Mouse (Mus musculus): ENCODE results near the gene Msgn1. TPM values are rescaled to one million over a fixed set of nuclear protein-coding genes. Genes with fewer than 3 reads are reported as not detected.

The Msgn1 gene
- polyA plus RNA-seq, 2 experiments = not detected

DNA sequence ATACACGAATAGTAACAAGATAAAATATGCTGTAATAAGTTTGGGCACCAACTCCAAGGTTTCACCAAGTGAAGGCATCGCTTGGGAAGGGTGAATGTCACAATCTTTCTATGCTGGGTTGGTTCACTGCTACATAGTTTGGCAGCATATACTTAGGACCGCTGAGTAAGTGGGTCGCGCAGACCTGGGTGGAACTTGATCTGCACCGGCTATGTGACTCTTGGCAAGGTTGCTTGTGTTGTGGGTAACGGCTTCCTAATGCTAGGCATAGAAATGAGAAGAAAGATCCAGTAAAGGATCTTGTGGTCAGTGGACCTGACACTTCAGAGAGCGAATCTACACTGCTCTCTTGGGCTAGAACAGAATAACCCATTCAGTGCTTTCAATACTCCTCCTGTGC lies 6.3 kb downstream of the Msgn1 start:
- H3K9me3 ChIP-seq (ENCODE audit: control insufficient read depth, low read length) = no peaks in the 10 kb centered on the region
- H3K4me3 ChIP-seq (ENCODE audit: insufficient read depth in 1 of 2, low read depth in 2 of 2, low read length in 2 of 2) = no peak overlapping the region
- H3K4me2 ChIP-seq (ENCODE audit: low read depth) = no peak overlapping the region
- no peak for DNase-seq (ENCODE audit: low read depth in 3 of 3, low spot score in 3 of 3)
- no peak for ATAC-seq (ENCODE audit: insufficient read depth)
- no peak overlapping the region for H3K9ac ChIP-seq (replicated peaks)
- WGBS (ENCODE audit: insufficient replicate concordance) = 73% methylated on average over 8 of the region's 8 CpGs
- H3K4me1 ChIP-seq (replicated peaks; ENCODE audit: control insufficient read depth in 2 of 2, insufficient read depth in 2 of 2, low read length in 1 of 2) = no peaks in the 10 kb centered on the region
- H3K27me3 ChIP-seq (ENCODE audit: control insufficient read depth, insufficient read depth, low read length) = no peaks in the 10 kb centered on the region
- no peaks in the 10 kb centered on the region for H3K36me3 ChIP-seq (replicated peaks; ENCODE audit: control insufficient read depth, insufficient read depth, low read depth)
- H3K27ac ChIP-seq = no peak overlapping the region
- TF ChIP-seq EP300 (IDR thresholded peaks at IDR 0.05; ENCODE audit: low read depth) = no peak
- no peak for TF ChIP-seq CTCF (IDR thresholded peaks at IDR 0.05; ENCODE audit: low read depth)

DNA sequence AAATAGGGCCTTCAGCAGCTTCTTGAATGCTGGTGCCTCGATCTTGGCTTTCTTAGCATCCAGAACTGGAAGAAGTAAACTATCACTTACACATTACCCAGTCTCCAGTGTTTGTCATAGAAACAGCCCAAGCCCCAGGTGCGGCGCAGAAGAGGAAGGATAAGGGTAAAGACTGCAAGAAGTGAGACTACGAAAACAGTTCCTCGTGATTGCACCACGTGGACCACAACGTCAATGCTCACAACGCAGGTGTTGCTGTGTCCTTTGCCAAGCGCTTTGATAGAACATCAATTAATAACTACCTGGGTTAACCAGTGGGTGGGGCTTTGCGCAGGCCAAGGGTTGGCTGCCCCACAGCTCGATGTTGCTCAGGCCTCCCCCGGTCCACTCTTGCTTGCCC lies 8.1 kb downstream of the Msgn1 start:
- no peak overlapping the region for H3K4me2 ChIP-seq (ENCODE audit: low read depth)
- DNase-seq (ENCODE audit: low read depth in 3 of 3, low spot score in 3 of 3) (no peak), ATAC-seq (ENCODE audit: insufficient read depth) (no peak)
- no peak overlapping the region for H3K27ac ChIP-seq
- no peaks in the 10 kb centered on the region for H3K4me1 ChIP-seq (replicated peaks; ENCODE audit: control insufficient read depth in 2 of 2, insufficient read depth in 2 of 2, low read length in 1 of 2)
- H3K27me3 ChIP-seq (ENCODE audit: control insufficient read depth, insufficient read depth, low read length) = no peaks in the 10 kb centered on the region
- WGBS (ENCODE audit: insufficient replicate concordance) = 83% methylated on average over 12 of the region's 12 CpGs
- no peaks in the 10 kb centered on the region for H3K36me3 ChIP-seq (replicated peaks; ENCODE audit: control insufficient read depth, insufficient read depth, low read depth)
- no peak overlapping the region for H3K9ac ChIP-seq (replicated peaks)
- no peaks in the 10 kb centered on the region for H3K9me3 ChIP-seq (ENCODE audit: control insufficient read depth, low read length)
- no peak for TF ChIP-seq EP300 (IDR thresholded peaks at IDR 0.05; ENCODE audit: low read depth)
- TF ChIP-seq CTCF (IDR thresholded peaks at IDR 0.05; ENCODE audit: low read depth) = no peak
- no peak overlapping the region for H3K4me3 ChIP-seq (ENCODE audit: insufficient read depth in 1 of 2, low read depth in 2 of 2, low read length in 2 of 2)

DNA sequence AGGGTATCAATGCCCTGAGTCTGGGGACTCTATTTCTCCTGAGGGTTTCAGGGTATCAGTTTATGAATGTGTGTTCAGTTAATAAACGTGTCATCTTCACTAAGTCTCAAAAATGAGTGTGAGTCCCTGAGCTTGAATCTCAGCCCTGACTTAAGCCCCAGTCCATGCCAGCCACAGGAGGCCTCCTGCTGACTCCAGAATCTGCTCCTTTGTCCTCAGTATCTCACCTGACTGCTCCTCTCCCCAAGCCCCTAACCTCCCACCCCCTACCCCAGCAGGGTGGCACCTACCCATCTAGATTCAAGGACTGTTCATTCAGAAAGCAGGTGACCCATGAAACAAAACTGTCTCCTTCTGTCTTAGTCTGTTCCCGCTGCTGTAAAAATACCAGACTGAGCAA lies 10.2 kb downstream of the Msgn1 start:
- Histone ChIP-seq H3K4me1 (replicated peaks; ENCODE audit: control insufficient read depth in 2 of 2, insufficient read depth in 2 of 2, low read length in 1 of 2) (no peaks in the 10 kb centered on the region), H3K36me3 (replicated peaks; ENCODE audit: control insufficient read depth, insufficient read depth, low read depth) (no peaks in the 10 kb centered on the region), H3K9ac (replicated peaks) (no peak overlapping the region), H3K4me2 (ENCODE audit: low read depth) (no peak overlapping the region), H3K27me3 (ENCODE audit: control insufficient read depth, insufficient read depth, low read length) (no peaks in the 10 kb centered on the region), H3K27ac (no peak overlapping the region), H3K9me3 (ENCODE audit: control insufficient read depth, low read length) (no peaks in the 10 kb centered on the region), H3K4me3 (ENCODE audit: insufficient read depth in 1 of 2, low read depth in 2 of 2, low read length in 2 of 2) (no peak overlapping the region)
- ATAC-seq (ENCODE audit: insufficient read depth) = no peak
- TF ChIP-seq EP300 (IDR thresholded peaks at IDR 0.05; ENCODE audit: low read depth) (no peak), CTCF (IDR thresholded peaks at IDR 0.05; ENCODE audit: low read depth) (no peak)
- no peak for DNase-seq (ENCODE audit: low read depth in 3 of 3, low spot score in 3 of 3)
- 67% methylated on average over 2 of the region's 2 CpGs for WGBS (ENCODE audit: insufficient replicate concordance)

DNA sequence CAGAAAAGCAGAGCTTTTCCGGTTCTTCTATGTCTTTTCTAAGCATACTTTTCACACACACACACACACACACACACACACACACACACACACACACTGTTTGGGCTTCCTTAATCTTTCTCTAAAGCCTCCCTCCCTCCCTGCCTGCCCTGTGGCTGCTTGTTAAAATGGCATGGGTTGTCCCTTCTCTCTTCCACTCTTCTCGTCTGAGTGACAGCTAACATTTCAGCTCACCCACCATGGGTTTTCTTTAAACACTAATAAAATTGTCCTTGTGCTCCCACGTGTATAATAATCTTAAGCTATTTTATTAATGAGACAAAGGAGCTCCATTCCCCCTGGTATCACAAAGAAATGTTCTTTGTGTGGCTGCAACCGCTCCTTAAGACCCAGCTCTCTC lies 10.7 kb downstream of the Msgn1 start:
- no peak overlapping the region for H3K27ac ChIP-seq
- no peaks in the 10 kb centered on the region for H3K36me3 ChIP-seq (replicated peaks; ENCODE audit: control insufficient read depth, insufficient read depth, low read depth)
- TF ChIP-seq CTCF (IDR thresholded peaks at IDR 0.05; ENCODE audit: low read depth) = no peak
- no peak for TF ChIP-seq EP300 (IDR thresholded peaks at IDR 0.05; ENCODE audit: low read depth)
- no peaks in the 10 kb centered on the region for H3K4me1 ChIP-seq (replicated peaks; ENCODE audit: control insufficient read depth in 2 of 2, insufficient read depth in 2 of 2, low read length in 1 of 2)
- no peak overlapping the region for H3K9ac ChIP-seq (replicated peaks)
- DNase-seq (ENCODE audit: low read depth in 3 of 3, low spot score in 3 of 3) (no peak), ATAC-seq (ENCODE audit: insufficient read depth) (no peak)
- no peak overlapping the region for H3K4me3 ChIP-seq (ENCODE audit: insufficient read depth in 1 of 2, low read depth in 2 of 2, low read length in 2 of 2)
- no peaks in the 10 kb centered on the region for H3K27me3 ChIP-seq (ENCODE audit: control insufficient read depth, insufficient read depth, low read length)
- H3K9me3 ChIP-seq (ENCODE audit: control insufficient read depth, low read length) = no peaks in the 10 kb centered on the region
- WGBS (ENCODE audit: insufficient replicate concordance) = 42% methylated on average over 4 of the region's 4 CpGs
- no peak overlapping the region for H3K4me2 ChIP-seq (ENCODE audit: low read depth)

DNA sequence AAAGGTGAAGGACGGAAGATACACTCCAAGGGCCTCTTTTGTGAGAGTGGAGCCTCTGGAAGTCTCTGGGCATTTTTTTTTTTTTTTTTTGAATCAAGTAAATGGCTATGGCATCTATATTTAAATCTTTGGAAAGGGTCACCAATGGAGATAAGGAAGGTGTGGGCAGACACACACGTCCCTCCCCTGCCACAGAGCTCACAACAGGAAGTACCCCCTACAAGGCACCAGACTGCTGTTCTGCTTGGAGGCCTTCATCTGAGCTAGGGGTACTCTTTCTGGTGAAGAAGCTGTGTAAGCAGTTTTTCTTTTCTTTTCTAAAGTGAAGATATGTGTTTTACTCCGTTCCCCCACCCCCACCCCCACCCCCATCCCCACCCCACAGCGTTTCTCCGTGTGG lies 11.9 kb downstream of the Msgn1 start:
- no peaks in the 10 kb centered on the region for H3K27me3 ChIP-seq (ENCODE audit: control insufficient read depth, insufficient read depth, low read length)
- no peaks in the 10 kb centered on the region for H3K9me3 ChIP-seq (ENCODE audit: control insufficient read depth, low read length)
- H3K9ac ChIP-seq (replicated peaks) = no peak overlapping the region
- H3K36me3 ChIP-seq (replicated peaks; ENCODE audit: control insufficient read depth, insufficient read depth, low read depth) = no peaks in the 10 kb centered on the region
- no peak for ATAC-seq (ENCODE audit: insufficient read depth)
- no peak overlapping the region for H3K27ac ChIP-seq
- WGBS (ENCODE audit: insufficient replicate concordance) = 38% methylated on average over 5 of the region's 5 CpGs
- no peak for TF ChIP-seq CTCF (IDR thresholded peaks at IDR 0.05; ENCODE audit: low read depth)
- H3K4me2 ChIP-seq (ENCODE audit: low read depth) = no peak overlapping the region
- no peaks in the 10 kb centered on the region for H3K4me1 ChIP-seq (replicated peaks; ENCODE audit: control insufficient read depth in 2 of 2, insufficient read depth in 2 of 2, low read length in 1 of 2)
- no peak for DNase-seq (ENCODE audit: low read depth in 3 of 3, low spot score in 3 of 3)
- no peak overlapping the region for H3K4me3 ChIP-seq (ENCODE audit: insufficient read depth in 1 of 2, low read depth in 2 of 2, low read length in 2 of 2)
